Mouse (Mus musculus) retina, embryonic 14.5 days (tissue): ENCODE results near the gene Gm3286.
"Not testable (repeated sequence)": the region's sequence is repeated elsewhere in the genome, so short reads cannot be mapped to it uniquely, and the experiment has no call there.

Experiments
- DNase-seq: peaks from one replicate; pipeline ENCODE4 v3.0.0-alpha.2; 2015; ENCODE audit warnings: low spot score

Gm3286 gene

GRCm38 (mm10) chr5:95510458-95510857 lies at the start of gene Gm3286:
Gm3286 (plus strand) TSS chr5:95510758.
- DNase-seq = not testable (repeated sequence)
